Mouse (Mus musculus): ENCODE data around the gene Tex44. TPM values are rescaled to one million over a fixed set of nuclear protein-coding genes. Genes with fewer than 3 reads are reported as not detected.

Tex44 gene
- polyA plus RNA-seq, 1 experiment = 142 TPM

DNA sequence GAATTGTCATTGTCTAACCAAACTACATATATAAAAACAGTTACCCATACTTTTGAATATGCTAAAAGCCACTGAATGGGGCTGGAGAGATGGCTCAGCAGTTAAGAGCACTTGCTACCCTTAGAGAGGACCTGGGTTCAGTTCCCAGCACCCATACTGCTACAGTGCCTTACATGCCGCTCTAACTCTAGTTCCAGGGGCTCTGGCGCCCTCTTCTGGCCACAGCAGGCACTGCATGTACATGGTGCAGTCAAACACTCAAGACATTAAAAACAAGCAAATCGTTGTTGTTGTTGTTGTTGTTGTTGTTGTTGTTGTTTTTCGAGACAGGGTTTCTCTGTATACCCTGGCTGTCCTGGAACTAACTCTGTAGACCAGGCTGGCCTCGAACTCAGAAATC is 21.3 kb upstream of the Tex44 start:
- H3K36me3 ChIP-seq (ENCODE audit: control insufficient read depth, insufficient read depth, low read length) = no peaks in the 10 kb centered on the region
- TF ChIP-seq CTCF (IDR thresholded peaks at IDR 0.05; ENCODE audit: control insufficient read depth, insufficient read depth, insufficient replicate concordance, low read depth, low read length) (peak; percentile 95; the same call in 1 of the 2 replicates), POLR2A (IDR thresholded peaks at IDR 0.05; ENCODE audit: control insufficient read depth, low read depth, low read length) (no peak)
- no peak overlapping the region for H3K27ac ChIP-seq (ENCODE audit: control insufficient read depth, insufficient read depth, low read depth, low read length)
- no peaks in the 10 kb centered on the region for H3K27me3 ChIP-seq (ENCODE audit: control insufficient read depth, insufficient read depth, low read length)
- H3K4me3 ChIP-seq (ENCODE audit: control insufficient read depth, low read depth, low read length) = no peak overlapping the region
- peaks cover 5% of the 10 kb centered on the region; the same call in 1 of the 2 replicates for H3K4me1 ChIP-seq (ENCODE audit: control insufficient read depth, insufficient read depth, low read length)

- Histone ChIP-seq H3K36me3 (ENCODE audit: control insufficient read depth, insufficient read depth, low read length) (no peaks in the 10 kb centered on the region), H3K4me3 (ENCODE audit: control insufficient read depth, low read depth, low read length) (no peak overlapping the region), H3K4me1 (ENCODE audit: control insufficient read depth, insufficient read depth, low read length) (no peaks in the 10 kb centered on the region), H3K27me3 (ENCODE audit: control insufficient read depth, insufficient read depth, low read length) (no peaks in the 10 kb centered on the region), H3K27ac (ENCODE audit: control insufficient read depth, insufficient read depth, low read depth, low read length) (no peak overlapping the region)
- TF ChIP-seq POLR2A (IDR thresholded peaks at IDR 0.05; ENCODE audit: control insufficient read depth, low read depth, low read length) = no peak
- no peak for TF ChIP-seq CTCF (IDR thresholded peaks at IDR 0.05; ENCODE audit: control insufficient read depth, insufficient read depth, insufficient replicate concordance, low read depth, low read length)
These were observed 19.8 kb upstream of the Tex44 start for GRCm38 (mm10) chr1:86406313-86406712.

DNA sequence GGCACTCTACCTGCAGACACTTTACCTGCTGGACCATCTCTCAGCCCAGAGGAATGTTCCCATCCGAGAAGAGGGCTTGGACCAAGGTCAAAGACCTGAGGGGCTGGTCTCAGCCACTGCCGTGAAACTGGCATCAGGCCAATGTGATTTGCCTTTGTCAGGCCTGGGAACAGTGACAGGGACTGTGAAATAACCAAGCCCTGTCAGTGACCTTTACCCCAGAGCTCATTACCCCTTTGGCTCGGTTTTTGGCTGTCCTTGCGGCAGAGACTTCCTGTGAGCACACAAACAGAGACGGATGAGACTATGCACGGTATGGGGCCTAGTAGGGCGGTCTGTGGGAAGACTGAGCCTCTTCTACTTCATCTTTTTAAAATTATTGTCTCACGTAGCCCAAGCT is 19.2 kb upstream of the Tex44 start:
- no peak overlapping the region for H3K4me3 ChIP-seq (ENCODE audit: control insufficient read depth, low read depth, low read length)
- TF ChIP-seq POLR2A (IDR thresholded peaks at IDR 0.05; ENCODE audit: control insufficient read depth, low read depth, low read length) (no peak), CTCF (IDR thresholded peaks at IDR 0.05; ENCODE audit: control insufficient read depth, insufficient read depth, insufficient replicate concordance, low read depth, low read length) (no peak)
- no peak overlapping the region for H3K27ac ChIP-seq (ENCODE audit: control insufficient read depth, insufficient read depth, low read depth, low read length)
- H3K27me3 ChIP-seq (ENCODE audit: control insufficient read depth, insufficient read depth, low read length) = no peaks in the 10 kb centered on the region
- H3K36me3 ChIP-seq (ENCODE audit: control insufficient read depth, insufficient read depth, low read length) = no peaks in the 10 kb centered on the region
- H3K4me1 ChIP-seq (ENCODE audit: control insufficient read depth, insufficient read depth, low read length) = no peaks in the 10 kb centered on the region

GRCm38 (mm10) chr1:86408515-86408914 is 17.6 kb upstream of the Tex44 start:
- no peak overlapping the region for H3K27ac ChIP-seq (ENCODE audit: control insufficient read depth, insufficient read depth, low read depth, low read length)
- TF ChIP-seq POLR2A (IDR thresholded peaks at IDR 0.05; ENCODE audit: control insufficient read depth, low read depth, low read length) (no peak), CTCF (IDR thresholded peaks at IDR 0.05; ENCODE audit: control insufficient read depth, insufficient read depth, insufficient replicate concordance, low read depth, low read length) (no peak)
- no peaks in the 10 kb centered on the region for H3K27me3 ChIP-seq (ENCODE audit: control insufficient read depth, insufficient read depth, low read length)
- no peak overlapping the region for H3K4me3 ChIP-seq (ENCODE audit: control insufficient read depth, low read depth, low read length)
- H3K36me3 ChIP-seq (ENCODE audit: control insufficient read depth, insufficient read depth, low read length) = no peaks in the 10 kb centered on the region
- H3K4me1 ChIP-seq (ENCODE audit: control insufficient read depth, insufficient read depth, low read length) = no peaks in the 10 kb centered on the region

GRCm38 (mm10) chr1:86409476-86409875 is 16.7 kb upstream of the Tex44 start:
- no peak overlapping the region for H3K4me3 ChIP-seq (ENCODE audit: control insufficient read depth, low read depth, low read length)
- H3K27ac ChIP-seq (ENCODE audit: control insufficient read depth, insufficient read depth, low read depth, low read length) = no peak overlapping the region
- no peak for TF ChIP-seq POLR2A (IDR thresholded peaks at IDR 0.05; ENCODE audit: control insufficient read depth, low read depth, low read length)
- TF ChIP-seq CTCF (IDR thresholded peaks at IDR 0.05; ENCODE audit: control insufficient read depth, insufficient read depth, insufficient replicate concordance, low read depth, low read length) = no peak
- H3K27me3 ChIP-seq (ENCODE audit: control insufficient read depth, insufficient read depth, low read length) = no peaks in the 10 kb centered on the region
- H3K4me1 ChIP-seq (ENCODE audit: control insufficient read depth, insufficient read depth, low read length) = no peaks in the 10 kb centered on the region
- H3K36me3 ChIP-seq (ENCODE audit: control insufficient read depth, insufficient read depth, low read length) = no peaks in the 10 kb centered on the region

DNA sequence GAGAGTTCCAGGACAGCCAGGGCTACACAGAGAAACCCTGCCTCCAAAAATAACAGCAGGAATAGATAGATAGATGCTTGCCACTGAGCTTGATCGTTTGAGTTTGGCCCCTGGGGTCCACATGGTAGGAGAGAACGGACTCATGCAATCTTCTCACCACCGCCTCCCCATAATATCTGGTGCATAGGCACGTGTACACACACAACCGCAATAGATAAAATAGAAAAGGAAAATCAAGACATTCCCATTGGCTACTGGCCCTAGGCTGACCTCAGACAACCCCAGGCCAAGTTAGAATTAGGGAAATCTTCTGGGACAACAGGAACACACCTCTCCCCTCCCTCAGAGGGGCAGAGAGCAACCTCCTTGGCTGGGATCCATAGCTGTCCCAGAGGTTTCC is 11.4 kb upstream of the Tex44 start:
- no peak overlapping the region for H3K4me3 ChIP-seq (ENCODE audit: control insufficient read depth, low read depth, low read length)
- H3K4me1 ChIP-seq (ENCODE audit: control insufficient read depth, insufficient read depth, low read length) = no peaks in the 10 kb centered on the region; the same call in 1 of the 2 replicates
- no peaks in the 10 kb centered on the region for H3K27me3 ChIP-seq (ENCODE audit: control insufficient read depth, insufficient read depth, low read length)
- no peaks in the 10 kb centered on the region for H3K36me3 ChIP-seq (ENCODE audit: control insufficient read depth, insufficient read depth, low read length)
- no peak overlapping the region for H3K27ac ChIP-seq (ENCODE audit: control insufficient read depth, insufficient read depth, low read depth, low read length)
- TF ChIP-seq POLR2A (IDR thresholded peaks at IDR 0.05; ENCODE audit: control insufficient read depth, low read depth, low read length) (no peak), CTCF (IDR thresholded peaks at IDR 0.05; ENCODE audit: control insufficient read depth, insufficient read depth, insufficient replicate concordance, low read depth, low read length) (no peak)

DNA sequence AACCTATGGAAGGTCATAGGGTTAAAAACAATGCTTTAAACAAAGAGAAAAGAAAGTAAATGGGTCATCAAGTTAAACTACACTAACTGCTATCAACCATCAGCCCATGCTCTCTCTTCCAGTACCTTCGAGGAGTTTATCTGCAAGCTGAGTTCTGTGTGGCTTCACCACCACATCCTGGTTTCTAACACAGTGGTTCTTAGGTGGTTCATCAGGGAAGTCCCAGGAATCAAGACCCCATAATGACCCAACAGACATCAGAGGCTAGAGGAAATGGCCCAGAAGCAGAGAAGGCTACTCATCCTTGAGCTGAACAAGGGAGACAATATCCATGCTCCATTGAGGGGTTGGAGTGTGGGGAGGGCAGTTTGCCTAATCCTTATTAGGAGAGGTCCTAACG is 11.0 kb upstream of the Tex44 start:
- Histone ChIP-seq H3K4me1 (ENCODE audit: control insufficient read depth, insufficient read depth, low read length) (no peaks in the 10 kb centered on the region; the same call in 1 of the 2 replicates), H3K27me3 (ENCODE audit: control insufficient read depth, insufficient read depth, low read length) (no peaks in the 10 kb centered on the region), H3K36me3 (ENCODE audit: control insufficient read depth, insufficient read depth, low read length) (no peaks in the 10 kb centered on the region), H3K4me3 (ENCODE audit: control insufficient read depth, low read depth, low read length) (no peak overlapping the region), H3K27ac (ENCODE audit: control insufficient read depth, insufficient read depth, low read depth, low read length) (no peak overlapping the region)
- TF ChIP-seq POLR2A (IDR thresholded peaks at IDR 0.05; ENCODE audit: control insufficient read depth, low read depth, low read length) = no peak
- no peak for TF ChIP-seq CTCF (IDR thresholded peaks at IDR 0.05; ENCODE audit: control insufficient read depth, insufficient read depth, insufficient replicate concordance, low read depth, low read length)

Measured in testis, adult 2 months (tissue).